Mouse (Mus musculus) c-Kit-negative CD71-positive TER-119-positive erythroid progenitor cells, embryonic 14.5 days (primary cell): ENCODE data around the gene Mtg1.
"Not testable (repeated sequence)": the region's sequence is repeated elsewhere in the genome, so short reads cannot be mapped to it uniquely, and the experiment has no call there.

ENCODE experiments used
- DNase-seq: peaks from one replicate; pipeline ENCODE4 v3.0.0-alpha.2; 2013; ENCODE audit warnings: low read depth, low spot score

Gene Mtg1

DNA sequence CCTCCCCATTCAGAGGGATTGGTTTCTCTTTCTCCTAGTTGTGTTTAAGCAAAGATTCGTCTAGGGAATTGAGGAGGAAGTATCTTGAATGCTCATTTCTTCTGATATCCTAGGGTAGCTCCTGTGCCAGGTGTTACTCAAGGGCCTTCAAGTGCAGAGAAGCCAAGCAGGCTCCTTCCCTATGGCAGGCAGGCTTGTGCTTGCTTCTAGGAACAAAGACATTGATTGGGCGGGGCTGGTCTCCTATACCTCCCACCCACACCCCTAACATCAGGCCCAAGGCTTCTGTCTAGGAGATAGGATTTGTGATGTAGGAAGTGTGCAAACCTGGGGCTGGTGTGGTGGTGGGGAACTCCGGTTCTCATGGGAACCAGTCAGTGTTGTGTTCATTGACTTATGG lies 10.4 kb upstream of the Mtg1 start:
- DNase-seq, result no peak

DNA sequence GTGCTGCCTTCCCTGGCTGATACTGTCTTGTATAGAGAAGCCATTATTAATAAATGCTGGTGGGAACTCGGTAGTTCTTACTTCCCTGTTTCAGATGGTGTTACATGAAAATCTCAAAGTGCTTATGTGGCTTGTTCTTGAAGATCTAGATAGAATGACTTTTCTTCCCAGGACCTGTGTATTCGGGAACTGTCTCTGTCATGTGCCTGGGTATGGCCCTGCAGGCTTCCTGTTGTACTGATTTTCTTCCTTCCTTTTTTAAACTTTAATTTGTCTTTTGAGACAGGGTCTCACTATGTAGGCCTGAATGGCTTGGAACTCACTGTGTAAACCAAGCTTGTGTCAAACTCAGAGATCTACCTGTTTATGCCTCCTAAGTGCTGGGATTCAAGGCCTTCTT lies 9.5 kb upstream of the Mtg1 start:
- no peak for DNase-seq

DNA sequence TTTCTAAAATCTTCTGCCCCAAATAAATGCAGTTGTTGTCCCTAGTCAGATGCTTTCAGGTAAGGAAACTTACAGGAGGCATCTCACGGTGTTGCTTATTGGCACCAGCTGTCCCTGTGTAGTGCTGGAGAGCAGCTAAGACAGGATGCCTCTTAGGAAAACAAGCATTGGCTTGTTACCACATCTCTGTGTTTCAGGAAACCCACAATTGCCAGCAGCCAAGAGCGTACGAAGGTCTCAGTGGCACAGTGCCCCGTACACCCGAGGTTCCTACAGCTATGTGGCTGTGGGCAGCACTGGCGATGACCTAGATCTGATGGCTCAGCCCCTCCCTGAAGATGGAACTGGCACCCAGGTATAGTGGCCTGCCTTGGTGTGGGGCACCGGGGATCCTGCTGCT lies 5.2 kb upstream of the Mtg1 start:
- not testable (repeated sequence) for DNase-seq

DNA sequence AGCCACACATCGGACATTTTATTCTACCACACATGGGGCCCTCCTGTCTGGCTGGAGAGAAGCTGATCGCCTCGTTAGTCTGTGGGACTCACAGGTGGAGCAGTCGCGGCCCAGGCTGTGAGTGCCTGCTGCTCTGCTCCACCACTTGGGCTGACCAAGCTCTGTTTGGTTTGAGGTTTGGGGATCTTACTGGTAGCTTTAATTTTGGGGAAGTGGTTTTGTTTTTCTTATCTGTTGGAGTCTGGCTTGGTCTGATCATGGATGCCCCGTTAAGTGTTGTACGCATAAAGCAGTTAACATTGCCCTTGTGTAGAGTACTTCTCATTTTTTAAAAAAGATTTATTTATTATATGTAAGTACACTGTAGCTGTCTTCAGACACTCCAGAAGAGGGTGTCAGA lies 3.3 kb upstream of the Mtg1 start:
- DNase-seq, result not testable (repeated sequence)

DNA sequence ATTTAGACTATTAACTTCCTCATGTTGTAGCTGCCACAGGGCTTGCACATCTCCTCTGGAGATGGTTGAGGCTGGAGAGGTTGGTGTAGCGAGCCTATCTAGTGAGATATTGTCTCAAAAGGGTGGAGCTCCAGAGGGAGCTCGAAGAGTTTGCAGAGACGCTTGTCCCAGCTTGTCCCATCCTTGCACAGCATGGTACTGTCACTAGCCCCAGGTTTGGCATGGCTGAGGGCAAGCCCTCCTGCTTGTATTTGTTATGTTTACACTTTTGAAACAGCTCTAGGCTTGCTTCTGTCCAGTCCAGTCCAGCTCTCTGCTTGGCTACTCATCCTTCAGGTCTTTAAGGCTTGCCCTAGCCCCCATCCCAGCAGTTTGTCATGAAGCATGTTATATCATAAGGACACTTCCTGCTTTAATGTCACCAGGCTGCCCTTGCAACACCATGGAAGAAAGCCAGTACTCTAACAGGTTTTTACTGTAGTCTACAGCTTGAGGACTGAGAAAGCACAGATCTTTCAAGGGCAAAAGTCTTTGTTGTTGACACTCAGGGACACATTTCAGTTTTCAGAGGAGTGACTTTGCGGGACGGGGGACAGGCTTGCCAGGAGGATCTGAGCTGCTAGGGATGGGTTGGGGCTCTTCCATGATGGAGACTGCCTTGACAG lies 2.1 kb upstream of the Mtg1 start:
- no peak for DNase-seq

DNA sequence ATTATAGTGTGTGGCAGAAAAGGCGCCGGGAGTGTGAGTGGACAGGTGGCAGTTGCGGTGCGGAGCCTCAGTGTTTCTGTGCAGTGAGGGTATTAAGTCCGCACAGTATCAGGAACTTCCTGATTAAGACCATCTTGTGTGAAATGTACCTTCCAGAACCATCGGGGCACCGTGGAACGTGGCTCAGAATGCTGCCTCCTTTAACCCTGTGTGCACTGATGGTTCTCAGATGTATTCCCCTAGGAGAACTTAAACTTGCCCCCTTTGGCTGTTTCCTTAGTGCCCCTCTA lies 602 bp downstream of the Mtg1 start:
- DNase-seq, result no peak

DNA sequence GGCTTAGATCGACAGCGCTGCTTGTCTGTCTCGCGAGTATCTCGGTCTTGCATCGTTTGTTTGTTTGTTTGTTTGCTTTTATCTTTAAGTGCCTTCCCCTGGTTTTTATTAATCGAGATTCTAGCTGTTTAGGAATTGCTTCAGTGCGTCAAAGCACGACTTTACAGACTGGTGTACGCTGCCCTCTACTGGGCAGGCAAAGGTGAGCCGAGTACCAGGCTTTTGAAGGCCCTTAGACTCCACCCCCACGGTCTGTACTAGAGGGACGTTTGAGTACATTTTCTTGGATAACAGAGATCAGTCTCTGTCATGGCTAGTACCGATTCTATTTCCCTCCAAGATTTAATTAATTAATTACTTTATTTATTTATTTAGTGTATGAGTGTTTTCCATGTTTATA lies 4.0 kb downstream of the Mtg1 start:
- no peak for DNase-seq

DNA sequence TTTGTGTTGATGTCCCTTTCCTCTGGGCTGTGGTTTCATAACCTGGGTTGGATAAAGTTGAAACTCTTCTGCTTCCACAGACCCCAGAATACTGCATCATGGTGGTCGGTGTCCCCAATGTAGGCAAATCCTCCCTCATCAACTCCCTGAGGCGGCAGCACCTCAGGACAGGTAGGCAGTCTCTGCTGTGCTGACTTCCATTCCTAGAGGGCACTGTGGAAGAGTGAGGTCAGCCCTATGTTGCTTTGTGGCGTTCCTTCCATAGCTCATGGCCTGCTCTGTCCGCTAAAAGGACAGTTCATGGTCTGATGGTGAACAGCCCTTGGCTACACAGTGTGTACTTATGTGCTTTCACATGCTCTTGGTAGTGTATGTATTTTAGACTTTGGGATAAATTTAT lies 7.2 kb downstream of the Mtg1 start:
- no peak for DNase-seq

DNA sequence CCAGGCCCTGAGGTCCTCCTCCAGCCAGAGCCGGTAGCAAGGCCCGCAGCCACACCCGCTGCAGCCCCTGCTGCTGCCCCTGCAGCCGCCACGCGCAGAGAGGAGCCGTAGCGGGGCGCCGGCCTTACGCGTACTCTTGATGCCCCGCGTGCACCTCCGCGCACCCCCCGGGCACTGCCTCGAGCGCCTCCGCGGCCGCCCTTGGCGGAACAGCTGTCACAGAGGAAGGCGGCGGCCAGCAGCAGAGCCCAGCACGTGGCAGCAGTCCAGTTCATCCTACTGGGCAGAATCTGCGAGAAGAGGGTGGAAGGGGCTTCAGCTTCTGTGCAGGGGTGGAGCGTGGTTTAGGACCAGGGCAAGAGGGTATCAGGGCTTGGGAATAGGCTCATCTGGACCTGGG lies 16.0 kb downstream of the Mtg1 start:
- DNase-seq, result no peak

DNA sequence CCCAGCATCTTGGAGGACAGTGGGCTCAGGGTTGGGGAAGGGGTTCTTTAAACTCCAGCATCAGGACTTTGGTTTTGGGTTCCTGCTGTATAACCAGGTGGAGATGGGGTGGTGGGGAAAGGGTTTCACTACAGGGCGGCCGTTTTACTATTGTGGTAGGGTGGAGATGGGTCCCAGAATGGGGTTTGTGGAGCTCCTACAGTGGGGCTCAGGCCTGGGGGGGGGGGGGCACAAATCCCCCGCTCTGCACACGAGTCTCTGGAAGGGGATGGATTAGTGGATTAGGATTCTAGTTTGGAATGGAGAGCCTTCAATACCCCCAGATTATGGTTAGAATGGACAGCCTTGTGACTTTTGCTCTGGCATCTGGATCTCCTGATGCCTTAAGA lies 16.5 kb downstream of the Mtg1 start:
- no peak for DNase-seq

DNA sequence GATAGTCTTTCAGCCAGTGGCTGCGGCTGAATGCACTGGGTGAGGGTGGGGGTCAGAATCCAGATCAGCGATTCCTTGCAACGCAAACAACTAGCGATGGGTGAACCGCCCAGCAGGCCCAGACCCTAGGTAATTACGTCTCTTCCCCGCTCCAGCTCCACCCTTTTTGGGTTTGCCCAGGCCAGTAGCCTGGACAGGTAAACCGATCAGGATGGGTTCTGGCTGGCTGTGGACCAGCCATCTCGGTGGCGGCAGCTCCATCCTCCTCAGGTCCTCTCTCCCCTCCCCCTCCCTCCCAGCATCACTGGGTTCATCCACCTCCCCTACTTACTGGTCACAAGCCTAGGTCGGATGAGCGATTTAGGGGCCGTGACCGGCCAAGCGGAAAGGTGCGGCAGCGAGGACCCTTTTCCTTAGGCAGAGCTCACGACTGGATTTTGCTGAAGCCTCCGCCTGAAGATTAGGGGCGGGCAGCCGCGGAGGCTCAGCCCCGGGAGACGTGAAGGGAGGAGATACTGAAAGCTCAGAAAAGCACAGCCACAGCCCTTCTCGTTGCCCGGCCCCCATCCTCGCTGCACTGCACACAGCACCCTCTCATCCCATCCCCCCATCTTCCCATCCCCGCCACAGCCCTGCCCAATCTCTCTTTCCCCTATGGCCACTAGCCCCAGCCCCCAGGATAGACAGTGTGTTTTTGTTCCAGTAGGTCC lies 17.0 kb downstream of the Mtg1 start, which contains the start of gene Sprn:
TSS of gene Sprn (minus strand) at position 660 of the 710 bp plus-strand sequence.
- DNase-seq, result no peak

DNA sequence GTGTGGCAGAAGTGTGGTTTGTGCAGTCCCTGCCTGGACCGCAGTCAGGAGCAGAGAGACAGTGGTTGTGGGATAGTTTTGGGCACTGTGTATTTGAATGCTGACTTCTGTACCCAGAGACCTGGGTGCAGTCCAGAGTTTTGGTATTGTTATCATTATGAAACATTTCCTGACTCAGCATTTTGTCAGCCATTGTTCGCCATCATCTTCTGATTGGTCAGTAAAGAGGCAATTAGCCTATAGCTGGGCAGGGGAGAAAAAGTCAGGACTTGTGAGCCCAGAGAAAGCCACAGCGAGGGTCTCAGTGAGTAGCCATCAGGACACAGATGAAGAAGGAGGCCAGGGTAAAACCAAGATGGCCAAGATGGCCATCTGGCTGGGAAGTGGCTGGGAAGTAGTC lies 23.0 kb downstream of the Mtg1 start:
- no peak for DNase-seq

DNA sequence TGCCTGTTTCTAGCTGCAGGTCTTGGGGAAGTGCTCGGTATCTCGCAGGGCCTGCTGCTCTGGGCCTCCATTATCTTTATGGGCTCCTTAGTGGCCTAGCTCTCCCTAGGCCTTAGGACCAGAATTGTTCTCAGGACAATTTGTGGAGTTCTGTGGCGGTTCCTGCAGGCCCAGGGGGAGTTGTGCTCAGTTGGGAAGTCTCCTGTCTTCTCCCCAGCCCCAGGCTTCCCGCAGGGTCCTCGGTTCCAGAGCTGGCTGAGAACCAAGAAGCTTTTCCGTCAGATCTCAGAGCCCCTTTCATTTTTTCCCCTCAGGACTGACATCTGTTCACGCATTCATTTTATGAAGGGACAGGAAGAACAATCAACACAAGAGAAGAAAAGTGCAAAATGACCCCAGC lies 27.3 kb downstream of the Mtg1 start, which contains the start of gene Olfr522:
TSS of gene Olfr522 (minus strand) at position 101 of the 400 bp plus-strand sequence.
- no peak for DNase-seq

DNA sequence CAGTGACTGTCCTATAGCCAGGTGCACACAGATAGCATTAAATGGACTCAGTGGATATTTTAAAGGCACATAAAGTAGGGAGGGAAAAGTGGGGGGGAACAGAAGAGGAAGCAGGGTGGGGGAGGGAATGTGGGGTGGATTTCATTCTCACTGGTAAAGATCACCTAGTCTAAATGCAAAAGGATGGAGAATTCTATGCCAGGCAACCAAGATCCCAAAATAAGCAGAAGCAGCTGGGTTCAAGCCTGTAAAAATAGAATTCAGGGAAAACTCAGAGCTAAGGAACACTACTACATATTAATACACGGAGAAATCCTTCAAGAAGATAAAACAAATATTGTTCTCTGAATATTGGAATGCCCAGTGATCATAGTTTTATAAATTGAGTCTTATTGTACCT lies 30.6 kb downstream of the Mtg1 start:
- DNase-seq, result no peak

DNA sequence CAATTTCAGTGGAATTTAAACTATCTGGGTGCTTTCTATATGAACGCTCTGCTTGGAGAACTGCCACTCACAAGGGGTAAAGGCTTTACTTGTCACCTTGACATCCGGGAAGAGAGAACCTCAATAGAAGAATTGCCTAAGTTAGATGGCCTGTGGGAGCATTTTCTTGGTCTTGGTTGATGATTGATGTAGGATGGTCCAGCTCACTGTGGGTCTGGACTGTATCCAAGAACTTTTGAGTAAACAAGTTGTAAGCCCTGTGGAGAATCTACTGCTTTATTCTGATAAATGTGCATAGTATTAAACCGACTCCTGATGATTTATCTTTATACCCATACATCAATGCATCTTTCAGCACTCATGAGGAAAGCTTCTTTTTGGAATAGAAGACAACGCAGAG lies 32.0 kb downstream of the Mtg1 start:
- no peak for DNase-seq

DNA sequence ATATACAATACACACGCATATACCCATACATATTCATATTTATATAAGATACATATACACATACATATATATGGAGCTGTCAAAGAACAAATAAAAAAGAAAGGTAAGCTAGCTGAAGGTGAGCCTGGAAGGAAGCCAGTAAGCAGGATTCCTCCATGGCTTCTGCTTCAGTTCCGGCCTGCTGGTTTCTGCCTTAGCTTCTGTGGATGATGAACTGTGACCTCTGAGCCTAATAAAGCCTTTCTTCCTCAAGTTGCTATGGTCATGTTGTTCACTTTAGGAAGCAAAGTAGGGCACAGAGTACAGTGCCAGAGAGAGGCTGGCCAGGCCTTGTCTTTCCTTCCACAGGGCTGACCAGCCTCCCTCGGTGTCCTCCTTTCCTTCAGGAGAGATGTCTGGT lies 33.5 kb downstream of the Mtg1 start:
- DNase-seq, result no peak

DNA sequence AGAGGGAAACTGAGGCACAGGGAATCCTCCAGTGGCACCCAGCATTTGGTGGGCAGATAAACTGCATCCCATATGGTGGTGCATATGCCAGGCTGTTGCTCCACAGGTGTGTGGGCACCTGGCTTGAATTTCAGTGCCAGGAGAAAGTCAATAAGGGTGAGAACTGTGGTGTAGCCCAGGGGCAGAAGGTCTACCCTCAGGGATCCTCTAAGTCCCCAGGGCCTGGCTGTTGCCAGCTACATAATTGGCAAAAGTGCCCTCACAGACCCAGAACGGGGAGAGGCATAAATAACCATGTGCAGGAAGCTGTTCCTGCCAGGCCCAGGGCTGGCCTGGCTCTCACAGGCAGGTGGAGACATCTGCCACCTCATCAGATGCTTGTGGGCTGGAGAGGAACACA lies 35.6 kb downstream of the Mtg1 start, which contains the start of gene Olfr523:
TSS of gene Olfr523 (plus strand) at position 282 of the 400 bp plus-strand sequence.
- no peak for DNase-seq

DNA sequence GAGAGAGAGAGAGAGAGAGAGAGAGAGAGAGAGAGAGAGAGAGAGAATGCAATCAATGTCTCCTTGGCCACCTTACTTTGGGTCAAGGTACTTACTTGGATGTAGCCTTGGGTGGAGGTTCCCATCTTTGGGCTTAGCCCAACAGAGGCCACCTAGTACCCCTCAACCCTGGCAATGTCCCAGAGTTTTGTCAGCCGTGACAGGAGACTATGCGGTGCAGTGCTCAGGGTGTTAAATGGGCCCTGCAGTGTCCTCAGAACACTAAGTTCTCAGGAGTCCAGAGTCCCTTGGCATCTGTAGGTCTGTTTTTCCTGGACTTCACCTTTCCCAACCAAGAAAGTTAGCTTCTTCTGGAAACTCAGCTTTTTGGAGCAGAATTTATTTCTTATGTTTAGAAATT lies 41.8 kb downstream of the Mtg1 start:
- no peak for DNase-seq

DNA sequence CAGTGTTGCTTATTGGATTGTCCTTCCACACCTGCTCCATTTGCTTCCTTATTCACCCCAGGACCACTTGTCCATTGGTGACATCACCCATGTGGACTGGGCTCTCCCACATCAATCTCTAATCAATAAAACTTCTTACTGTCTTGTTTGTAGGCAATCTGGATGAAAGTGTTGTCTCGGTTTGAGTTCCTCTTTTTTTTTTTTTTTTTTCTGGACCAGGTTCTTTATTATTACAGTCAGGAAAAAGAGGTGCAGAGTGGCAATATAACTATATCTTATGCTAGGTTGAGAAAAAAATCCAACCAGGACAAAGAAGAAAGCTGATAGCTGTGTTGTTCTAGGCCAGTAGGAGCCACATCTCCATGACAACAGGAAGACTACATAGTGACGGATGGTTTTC lies 43.3 kb downstream of the Mtg1 start:
- no peak for DNase-seq

DNA sequence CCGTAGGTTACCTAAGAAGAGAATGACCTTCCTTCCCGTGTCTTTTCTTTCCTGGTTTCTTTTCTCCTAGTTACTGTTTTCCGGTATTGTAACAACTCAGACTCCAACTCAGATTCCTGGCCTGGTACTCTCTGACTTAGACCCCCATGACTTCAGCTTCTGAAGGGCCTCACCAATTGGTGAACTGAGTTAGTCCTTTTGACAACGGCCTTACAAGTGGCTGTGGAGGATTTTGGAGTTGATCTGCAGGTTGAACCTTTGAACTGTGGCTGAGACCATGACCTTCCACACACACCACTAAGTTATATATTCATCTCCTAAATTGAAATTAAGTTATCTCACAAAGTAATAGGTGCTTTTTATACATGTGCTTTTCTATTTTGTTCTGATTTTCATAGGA lies 46.8 kb downstream of the Mtg1 start:
- DNase-seq, result no peak

DNA sequence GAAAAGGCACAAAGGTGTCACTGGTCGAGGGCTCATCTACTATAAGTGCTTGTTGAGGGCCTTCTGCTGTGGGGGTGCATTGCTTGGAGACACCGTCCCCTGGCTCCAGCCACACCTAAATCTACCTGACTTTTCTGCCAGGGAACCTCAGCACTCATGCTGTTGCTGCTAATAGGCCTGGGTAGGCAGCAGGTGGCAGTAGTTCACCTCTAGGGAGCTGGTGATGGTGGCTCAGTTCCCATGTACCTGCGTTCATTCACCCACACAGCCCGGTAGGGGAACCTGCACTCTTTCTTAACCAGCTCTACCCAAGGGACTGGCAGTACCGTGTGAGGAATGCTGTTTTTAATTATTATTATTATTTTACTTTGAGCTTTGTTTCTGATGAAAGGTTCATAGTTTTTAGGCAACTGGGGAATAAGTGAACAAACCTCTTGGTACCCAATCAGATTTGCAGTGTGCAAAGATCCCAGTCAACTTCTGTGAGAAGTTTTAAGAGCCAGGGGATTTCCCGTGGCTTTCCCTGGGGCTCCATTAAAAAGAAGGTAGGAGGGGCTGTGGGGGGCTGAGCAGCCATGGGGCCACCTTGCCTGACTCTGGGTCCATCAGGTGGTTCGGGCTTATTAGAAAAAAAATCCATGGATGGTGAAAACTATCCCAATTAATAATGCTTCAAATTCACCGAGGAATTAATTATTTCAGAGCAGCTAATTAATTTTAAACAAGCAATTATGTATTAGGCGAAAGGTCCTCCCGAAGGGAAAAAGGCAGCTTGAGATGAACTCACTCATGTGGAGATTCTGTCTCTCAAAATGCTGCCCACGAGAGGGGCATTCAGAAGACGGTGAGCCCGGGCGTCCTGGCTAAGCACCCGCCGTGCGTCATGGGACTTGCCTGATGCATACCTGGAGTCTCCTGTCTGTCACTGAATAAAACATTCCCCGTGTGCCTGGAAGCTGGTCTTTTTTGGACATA lies 49.6 kb downstream of the Mtg1 start:
- DNase-seq, result no peak

DNA sequence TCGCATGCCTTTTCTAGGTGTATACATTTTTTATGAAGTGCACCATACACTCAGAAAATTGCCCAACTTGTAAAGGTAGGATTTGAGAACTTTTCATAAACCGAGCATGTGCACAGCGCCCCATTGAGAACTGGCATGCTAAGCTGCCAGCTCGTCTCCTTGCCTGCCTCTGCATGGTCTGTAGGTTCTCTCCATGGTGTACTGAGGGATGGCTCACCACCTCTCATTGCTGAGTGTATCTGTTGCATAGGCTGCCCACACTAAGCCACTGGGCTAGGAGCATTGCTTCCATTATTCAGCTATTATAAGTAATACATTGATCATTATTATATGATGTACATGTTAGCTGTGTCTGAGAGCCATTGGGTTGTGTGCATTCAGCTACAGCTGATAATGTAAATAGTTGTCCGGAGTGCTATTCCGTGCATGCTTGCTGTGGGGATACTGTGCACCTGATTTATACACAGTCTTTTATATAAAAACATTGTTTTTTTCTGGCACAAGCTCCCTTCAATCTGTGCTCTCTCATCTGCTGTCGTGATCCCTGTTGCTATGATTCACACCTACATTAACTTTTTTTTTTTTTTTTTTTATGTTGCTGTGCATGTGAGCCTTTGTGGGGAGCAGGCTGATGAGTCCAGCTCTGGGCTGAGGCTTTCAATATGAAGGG lies 50.5 kb downstream of the Mtg1 start:
- no peak for DNase-seq
